Mouse (Mus musculus) adrenal gland, postnatal 10 days (tissue): Measurements from ENCODE around the gene Sap30. TPM values are rescaled to one million over a fixed set of nuclear protein-coding genes. Genes with fewer than 3 reads are reported as not detected.
"Not testable (repeated sequence)": the region's sequence is repeated elsewhere in the genome, so short reads cannot be mapped to it uniquely, and the experiment has no call there.

ENCODE experiments used
- DNase-seq: peaks from one replicate; pipeline ENCODE4 v3.0.0; 2021; ENCODE audit warnings: mixed read lengths
- long read RNA-seq, 2 experiments: library from polyadenylated mRNA; stranded (forward); transcript quantifications; one replicate each; pipeline ENCODE4 v2.0.0; 2021
- total RNA-seq, 2 experiments: library from RNA; stranded (reverse); gene quantifications; 2 replicates each; pipeline ENCODE4 v1.2.3; 2021

Gene Sap30
- 10 to 100 TPM in 1 of 2 experiments, 1 to 10 TPM in 1; 9.8 to 10.3 TPM for total RNA-seq
- long read RNA-seq, experiment 1, transcript Sap30-201 (4 exons, 1,178 nt), result major isoform, 32 of 32 reads
- long read RNA-seq, experiment 1, partial matches to known transcripts, result 0 of 32 reads
- long read RNA-seq, experiment 1, other reads (novel, unspliced or antisense), result 0 of 32 reads
- long read RNA-seq, experiment 2, transcript Sap30-201 (4 exons, 1,178 nt), result major isoform, 13 of 13 reads
- long read RNA-seq, experiment 2, partial matches to known transcripts, result 0 of 13 reads
- long read RNA-seq, experiment 2, other reads (novel, unspliced or antisense), result 0 of 13 reads

GRCm38 (mm10) chr8:57487441-57488155 lies at the start of gene Sap30:
Gene Sap30 (minus strand): TSS chr8:57487860.
- DNase-seq, result peak; percentile 99

GRCm38 (mm10) chr8:57536167-57536566 lies 48.5 kb upstream of the Sap30 start:
- DNase-seq, result no peak

GRCm38 (mm10) chr8:57534495-57534894 lies 46.8 kb upstream of the Sap30 start:
- no peak for DNase-seq

GRCm38 (mm10) chr8:57533106-57533505 lies 45.4 kb upstream of the Sap30 start:
- DNase-seq, result no peak

- no peak for DNase-seq
These were observed 44.6 kb upstream of the Sap30 start for GRCm38 (mm10) chr8:57532223-57532622.

GRCm38 (mm10) chr8:57530666-57531349 lies 43.1 kb upstream of the Sap30 start:
- peak; percentile 88 for DNase-seq

GRCm38 (mm10) chr8:57530238-57530637 lies 42.6 kb upstream of the Sap30 start:
- DNase-seq, result no peak

- no peak for DNase-seq
These were observed 40.4 kb upstream of the Sap30 start for GRCm38 (mm10) chr8:57528036-57528435.

- no peak for DNase-seq
These were observed 32.6 kb upstream of the Sap30 start for GRCm38 (mm10) chr8:57520186-57520786.

GRCm38 (mm10) chr8:57517723-57518122 lies 30.1 kb upstream of the Sap30 start:
- DNase-seq, result no peak

- DNase-seq, result not testable (repeated sequence)
These were observed 29.0 kb upstream of the Sap30 start for GRCm38 (mm10) chr8:57516685-57517084.

GRCm38 (mm10) chr8:57513178-57513661 lies 25.6 kb upstream of the Sap30 start:
- not testable (repeated sequence) for DNase-seq

GRCm38 (mm10) chr8:57512141-57513056 lies 24.7 kb upstream of the Sap30 start:
- peak; percentile 64 for DNase-seq

GRCm38 (mm10) chr8:57511316-57512118 lies 23.9 kb upstream of the Sap30 start, which contains the start of gene Hmgb2:
Gene Hmgb2 (plus strand): TSS chr8:57511907.
- DNase-seq, result peak; percentile 100

GRCm38 (mm10) chr8:57510791-57511315 lies 23.2 kb upstream of the Sap30 start:
- DNase-seq, result no peak

GRCm38 (mm10) chr8:57508657-57509056 lies 21.0 kb upstream of the Sap30 start:
- no peak for DNase-seq

GRCm38 (mm10) chr8:57507556-57508063 lies 19.9 kb upstream of the Sap30 start:
- DNase-seq, result no peak

GRCm38 (mm10) chr8:57505500-57505899 lies 17.8 kb upstream of the Sap30 start:
- DNase-seq, result not testable (repeated sequence)

- peak; percentile 80 for DNase-seq
These were observed 16.0 kb upstream of the Sap30 start for GRCm38 (mm10) chr8:57503641-57504040.
